In genomic region chr5:119704900-119705299, GRCm38 (mm10) we compare ENCODE assay signal across 26 mouse cellular contexts. TPM values are rescaled to one million over a fixed set of nuclear protein-coding genes. Genes with fewer than 3 reads are reported as not detected.
DNase-seq lines count a peak whose midpoint lies in the region; ATAC-seq and TF ChIP-seq lines count a peak whose summit lies in the region.
"Had no signal": no experiment of that assay in that cellular context is flagged by ENCODE, and none has a peak within 500 bp of the region (broad histone marks: within the 10 kb centered on the region; RNA-seq: fewer than 3 reads in every experiment).

No protein-coding gene starts in this region.

- H3K9ac ChIP-seq in intestine, postnatal 0 days (ENCODE audit: low read depth, low read length), result no peak overlapping the region
- H3K9ac ChIP-seq in intestine, embryonic 15.5 days, result no peak overlapping the region
- H3K9ac ChIP-seq in midbrain, embryonic 11.5 days (ENCODE audit: low read length), result no peak overlapping the region
- H3K9ac ChIP-seq in midbrain, embryonic 15.5 days, result no peak overlapping the region
- H3K9ac ChIP-seq: embryonic facial prominence, embryonic 12.5 days; embryonic facial prominence, embryonic 15.5 days; forebrain, embryonic 12.5 days; forebrain, embryonic 15.5 days; heart, embryonic 13.5 days; hindbrain, embryonic 12.5 days; hindbrain, embryonic 15.5 days had no signal

- WGBS in intestine, postnatal 0 days, result 63% methylated on average over 7 of the region's 7 CpGs
- WGBS in intestine, embryonic 15.5 days, result 58% methylated on average over 7 of the region's 7 CpGs
- WGBS in midbrain, embryonic 11.5 days, result 59% methylated on average over 7 of the region's 7 CpGs
- WGBS in midbrain, embryonic 15.5 days, result 57% methylated on average over 7 of the region's 7 CpGs
- WGBS in bone marrow, adult 2 months, result 66% methylated on average over 7 of the region's 7 CpGs

- no peaks in the 10 kb centered on the region for H3K4me1 ChIP-seq in intestine, postnatal 0 days (replicated peaks; ENCODE audit: control insufficient read depth, insufficient read depth, low read length)
- H3K4me1 ChIP-seq in intestine, embryonic 15.5 days (replicated peaks), result no peaks in the 10 kb centered on the region
- H3K4me1 ChIP-seq in midbrain, embryonic 11.5 days (ENCODE audit: control insufficient read depth, insufficient read depth, low read length), result no peaks in the 10 kb centered on the region
- peaks cover 6% of the 10 kb centered on the region for H3K4me1 ChIP-seq in midbrain, embryonic 15.5 days
- no peaks in the 10 kb centered on the region; the same call in 1 of the 2 replicates for H3K4me1 ChIP-seq in bone marrow, adult 2 months (ENCODE audit: control insufficient read depth, insufficient read depth, low read length)

- ATAC-seq in intestine, postnatal 0 days, result no peak
- no peak for ATAC-seq in intestine, embryonic 15.5 days
- ATAC-seq in midbrain, embryonic 11.5 days (ENCODE audit: low FRiP score), result no peak
- ATAC-seq in midbrain, embryonic 15.5 days (replicated peaks), result no peak
- ATAC-seq: forebrain, embryonic 15.5 days had no signal

- H3K4me3 ChIP-seq in intestine, postnatal 0 days (ENCODE audit: low read depth, low read length), result no peak overlapping the region
- H3K4me3 ChIP-seq in intestine, embryonic 15.5 days (replicated peaks), result no peak overlapping the region
- no peak overlapping the region for H3K4me3 ChIP-seq in midbrain, embryonic 11.5 days (ENCODE audit: low read depth, low read length)
- no peak overlapping the region for H3K4me3 ChIP-seq in midbrain, embryonic 15.5 days
- H3K4me3 ChIP-seq in bone marrow, adult 2 months (replicated peaks; ENCODE audit: control insufficient read depth, low read depth, low read length), result no peak overlapping the region
- H3K4me3 ChIP-seq: embryonic facial prominence, embryonic 12.5 days; embryonic facial prominence, embryonic 15.5 days; forebrain, embryonic 12.5 days; forebrain, embryonic 15.5 days; heart, embryonic 13.5 days; hindbrain, embryonic 12.5 days; hindbrain, embryonic 15.5 days had no signal

- TF ChIP-seq CTCF in intestine, postnatal 0 days (IDR thresholded peaks at IDR 0.05; ENCODE audit: low read depth), result peak; percentile 33
- 0 out of 2 replicates have a peak, but pooled peaks have one; percentile 4 for TF ChIP-seq CTCF in bone marrow, adult 2 months (IDR thresholded peaks at IDR 0.05; ENCODE audit: control insufficient read depth, insufficient read depth, low read length)

- peak; percentile 33 for DNase-seq in midbrain, embryonic 11.5 days (ENCODE audit: low spot score, missing footprints)
- DNase-seq in heart, postnatal 25 days (ENCODE audit: low spot score), result no peak
- no peak for DNase-seq in retina, postnatal 1 day
- DNase-seq: adrenal gland, postnatal 10 days; adrenal gland, postnatal 36 days; cerebellum, adult 11 months; cerebellum, adult 2 months; cerebellum, adult 9-11 months; cerebellum, postnatal 25 days; gastrocnemius, postnatal 25 days; heart, adult 18-20 months; heart, postnatal 14 days had no signal

- H3K27ac ChIP-seq in intestine, postnatal 0 days (ENCODE audit: low read depth, low read length), result no peak overlapping the region
- H3K27ac ChIP-seq in intestine, embryonic 15.5 days, result no peak overlapping the region
- H3K27ac ChIP-seq in midbrain, embryonic 11.5 days (ENCODE audit: low read depth, low read length), result no peak overlapping the region
- H3K27ac ChIP-seq in midbrain, embryonic 15.5 days, result no peak overlapping the region
- H3K27ac ChIP-seq in bone marrow, adult 2 months (ENCODE audit: control insufficient read depth, insufficient read depth, low read depth, low read length, poor library complexity), result no peak overlapping the region
- H3K27ac ChIP-seq: embryonic facial prominence, embryonic 12.5 days; embryonic facial prominence, embryonic 15.5 days; forebrain, embryonic 12.5 days; forebrain, embryonic 15.5 days; heart, embryonic 13.5 days; hindbrain, embryonic 12.5 days; hindbrain, embryonic 15.5 days had no signal

- peaks cover 30% of the 10 kb centered on the region for H3K27me3 ChIP-seq in intestine, postnatal 0 days (replicated peaks; ENCODE audit: control insufficient read depth, insufficient read depth, low read length)
- peaks cover 21% of the 10 kb centered on the region for H3K27me3 ChIP-seq in intestine, embryonic 15.5 days (replicated peaks)
- peaks cover 30% of the 10 kb centered on the region for H3K27me3 ChIP-seq in midbrain, embryonic 11.5 days (ENCODE audit: control insufficient read depth, insufficient read depth, low read length)
- peaks cover 31% of the 10 kb centered on the region for H3K27me3 ChIP-seq in midbrain, embryonic 15.5 days (replicated peaks)

- no peaks in the 10 kb centered on the region for H3K36me3 ChIP-seq in intestine, postnatal 0 days (ENCODE audit: control insufficient read depth, insufficient read depth)
- H3K36me3 ChIP-seq in intestine, embryonic 15.5 days, result no peaks in the 10 kb centered on the region
- no peaks in the 10 kb centered on the region for H3K36me3 ChIP-seq in midbrain, embryonic 11.5 days (ENCODE audit: control insufficient read depth, insufficient read depth, low read length)
- no peaks in the 10 kb centered on the region for H3K36me3 ChIP-seq in midbrain, embryonic 15.5 days (replicated peaks)
- H3K36me3 ChIP-seq: embryonic facial prominence, embryonic 12.5 days; embryonic facial prominence, embryonic 15.5 days; forebrain, embryonic 12.5 days; forebrain, embryonic 15.5 days; heart, embryonic 13.5 days; hindbrain, embryonic 12.5 days; hindbrain, embryonic 15.5 days had no signal

- no peak overlapping the region for H3K4me2 ChIP-seq in intestine, postnatal 0 days (replicated peaks; ENCODE audit: low read depth)
- H3K4me2 ChIP-seq in intestine, embryonic 15.5 days (replicated peaks), result no peak overlapping the region
- H3K4me2 ChIP-seq in midbrain, embryonic 11.5 days, result no peak overlapping the region
- no peak overlapping the region for H3K4me2 ChIP-seq in midbrain, embryonic 15.5 days
- H3K4me2 ChIP-seq: embryonic facial prominence, embryonic 12.5 days; embryonic facial prominence, embryonic 15.5 days; forebrain, embryonic 12.5 days; forebrain, embryonic 15.5 days; heart, embryonic 13.5 days; hindbrain, embryonic 12.5 days; hindbrain, embryonic 15.5 days had no signal

- no peak for TF ChIP-seq POLR2A in bone marrow, adult 2 months (IDR thresholded peaks at IDR 0.05; ENCODE audit: borderline replicate concordance, control insufficient read depth, low read depth, low read length)

- H3K9me3 ChIP-seq in intestine, postnatal 0 days (ENCODE audit: control insufficient read depth), result no peaks in the 10 kb centered on the region
- no peaks in the 10 kb centered on the region for H3K9me3 ChIP-seq in intestine, embryonic 15.5 days
- H3K9me3 ChIP-seq in midbrain, embryonic 11.5 days (ENCODE audit: control insufficient read depth, low read length), result no peaks in the 10 kb centered on the region
- H3K9me3 ChIP-seq in midbrain, embryonic 15.5 days, result no peaks in the 10 kb centered on the region
- H3K9me3 ChIP-seq: embryonic facial prominence, embryonic 12.5 days; embryonic facial prominence, embryonic 15.5 days; forebrain, embryonic 12.5 days; forebrain, embryonic 15.5 days; heart, embryonic 13.5 days; hindbrain, embryonic 15.5 days had no signal

- intact Hi-C loops in heart, postnatal 25 days (cut with DNase I), result no loop called here

RNA-seq across cellular contexts. Expression of gene Tbx3, which starts 34.4 kb away (rescaled TPM):
- 30.6 and 42.6 TPM in 2 replicates for polyA plus RNA-seq in intestine, postnatal 0 days (2015; fragmentation: Nextera tagmentation; extraction: Ambion mirVana)
- polyA plus RNA-seq in intestine, embryonic 15.5 days (2015; fragmentation: Nextera tagmentation; extraction: Ambion mirVana), result 38.6 and 44.9 TPM in 2 replicates
- polyA plus RNA-seq in midbrain, embryonic 11.5 days (2014; fragmentation: Nextera tagmentation; extraction: Ambion mirVana), result 1.3 and 1.4 TPM in 2 replicates
- 2.9 and 4.7 TPM in 2 replicates for polyA plus RNA-seq in midbrain, embryonic 15.5 days (2015; fragmentation: Nextera tagmentation; extraction: Ambion mirVana)
- 0.27 and 3.2 TPM in 2 replicates for polyA plus RNA-seq in bone marrow, adult 2 months (2011; ENCODE audit: insufficient read depth, insufficient read length, low replicate concordance, missing spikeins)
- total RNA-seq in heart, postnatal 25 days (2021), result 10 to 100 TPM in 1 of 2 experiments, 1 to 10 TPM in 1; 9.3 to 13.2 TPM
- total RNA-seq: common myeloid progenitor, adult 5-6 weeks; hematopoietic stem cell, adult 5-6 weeks; MEL had no signal
